Mouse (Mus musculus) adrenal gland, adult 10 weeks (tissue): Measurements from ENCODE around the gene Gpx1. TPM values are rescaled to one million over a fixed set of nuclear protein-coding genes. Genes with fewer than 3 reads are reported as not detected.

Experiments
- polyA plus RNA-seq: library from polyadenylated mRNA; stranded (reverse); fragments of 350-450 nt; fragmentation: Illumina TruSeq; extraction: RNeasy Lipid Tissue Mini Kit (QIAGEN cat#74804); gene quantifications from one replicate; pipeline ENCODE4 v1.2.3, GENCODE M21; 2014; ENCODE audit warnings: low read depth, low replicate concordance

Gene Gpx1
- 21.4 TPM for polyA plus RNA-seq

DNA sequence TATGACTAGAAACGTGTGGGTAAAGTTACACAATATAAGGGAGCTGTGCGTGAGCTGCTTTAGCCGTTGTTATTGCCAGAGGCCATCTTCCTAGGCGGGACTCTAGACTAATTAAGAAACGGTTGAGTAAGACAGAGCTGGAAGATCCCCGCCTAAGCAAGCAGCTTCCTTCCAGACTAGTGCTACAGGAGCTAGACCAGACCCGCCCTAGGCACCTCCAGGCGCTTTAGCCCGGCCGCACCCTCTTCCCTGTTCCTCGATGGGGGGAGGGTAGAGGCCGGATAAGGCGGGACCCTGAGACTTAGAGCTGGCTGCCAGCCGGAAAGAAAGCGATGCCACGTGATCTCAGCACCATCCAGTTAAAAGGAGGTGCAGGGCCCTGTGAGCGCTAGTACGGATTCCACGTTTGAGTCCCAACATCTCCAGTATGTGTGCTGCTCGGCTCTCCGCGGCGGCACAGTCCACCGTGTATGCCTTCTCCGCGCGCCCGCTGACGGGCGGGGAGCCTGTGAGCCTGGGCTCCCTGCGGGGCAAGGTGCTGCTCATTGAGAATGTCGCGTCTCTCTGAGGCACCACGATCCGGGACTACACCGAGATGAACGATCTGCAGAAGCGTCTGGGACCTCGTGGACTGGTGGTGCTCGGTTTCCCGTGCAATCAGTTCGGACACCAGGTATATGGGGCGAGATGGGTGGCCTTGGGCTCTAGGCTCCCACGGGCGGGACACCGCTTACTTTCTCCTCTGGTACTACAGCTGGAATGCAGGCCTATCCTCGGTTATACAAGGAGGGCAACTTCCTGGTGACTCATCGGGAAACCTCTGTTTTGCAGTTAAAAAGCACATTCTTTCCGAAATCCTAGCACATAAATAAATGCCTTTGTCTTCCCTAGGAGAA is at the start of gene Gpx1:
Gene Gpx1 (plus strand): TSS at position 18 of the 896 bp plus-strand sequence.

GRCm38 (mm10) chr9:108290016-108290750 is 48.5 kb upstream of the Gpx1 start, which contains the start of gene Nicn1:
Gene Nicn1 (plus strand): TSS chr9:108290429.

DNA sequence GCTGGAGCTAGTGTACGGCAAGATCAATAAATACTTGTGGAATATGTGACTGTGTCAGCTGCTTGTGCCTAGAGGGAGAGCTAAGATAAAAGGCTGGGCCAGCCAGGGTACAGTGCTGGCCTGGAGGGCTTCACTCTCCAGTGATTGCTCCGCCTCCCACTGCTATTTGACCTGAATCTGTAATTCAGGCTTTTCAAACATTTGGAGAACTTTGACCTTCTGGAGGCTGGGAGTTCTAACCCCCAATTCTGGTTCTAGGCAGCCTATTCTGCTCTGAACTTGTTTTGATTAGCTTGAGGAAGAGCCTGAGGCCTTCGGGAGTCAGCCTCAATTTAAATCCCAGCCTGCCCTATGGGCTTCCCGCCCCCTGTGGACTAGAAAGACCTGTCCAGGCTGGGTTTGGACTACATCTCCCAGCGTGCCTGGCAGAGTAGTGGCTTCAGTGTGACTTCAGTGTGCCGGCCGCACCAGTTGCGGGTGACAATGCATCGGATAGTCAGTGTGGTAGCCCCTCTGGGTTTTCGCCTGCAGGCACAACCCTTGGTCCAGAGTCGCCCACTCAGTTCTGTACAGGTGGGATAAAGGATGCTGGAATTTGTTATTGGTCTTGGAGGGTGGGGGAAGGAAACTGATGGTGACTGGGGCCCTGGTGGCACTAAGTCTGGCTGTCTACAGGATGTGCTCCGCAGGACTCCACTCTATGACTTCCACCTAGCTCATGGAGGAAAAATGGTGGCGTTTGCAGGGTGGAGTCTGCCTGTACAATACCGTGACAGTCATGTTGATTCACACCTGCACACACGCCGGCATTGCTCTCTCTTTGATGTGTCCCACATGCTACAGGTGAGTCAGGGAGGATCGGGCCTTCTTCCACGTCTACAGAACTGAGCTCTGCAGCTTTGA is 42.0 kb upstream of the Gpx1 start, which contains the start of gene Amt:
Gene Amt (plus strand): TSS at position 401 of the 903 bp plus-strand sequence.

GRCm38 (mm10) chr9:108305629-108306520 is 32.8 kb upstream of the Gpx1 start, which contains the start of the genes Rhoa and Tcta:
Gene Rhoa (plus strand): TSS chr9:108306129.
Gene Tcta (minus strand): TSS chr9:108306160.

GRCm38 (mm10) chr9:108347540-108348289 is 9.0 kb downstream of the Gpx1 start, which contains the start of gene Usp4:
Gene Usp4 (plus strand): TSS chr9:108347853.

Other genes starting within 250 kb of the Gpx1 start
- gene Apeh, start 244.3 kb upstream of the Gpx1 start, polyA plus RNA-seq: 40.2 TPM
- gene Bsn, start 148.5 kb upstream of the Gpx1 start, polyA plus RNA-seq: 0.35 TPM
- gene Dag1, start 74.9 kb upstream of the Gpx1 start, polyA plus RNA-seq: 56.8 TPM
- gene Nicn1, start 48.5 kb upstream of the Gpx1 start, polyA plus RNA-seq: 27.2 TPM
- gene Amt, start 42.0 kb upstream of the Gpx1 start, polyA plus RNA-seq: 0.82 TPM
- 620 TPM for gene Rhoa, start 32.8 kb upstream of the Gpx1 start, polyA plus RNA-seq
- gene Tcta, start 32.7 kb upstream of the Gpx1 start, polyA plus RNA-seq: 17.1 TPM
- 66.7 TPM for gene Usp4, start 8.9 kb downstream of the Gpx1 start, polyA plus RNA-seq
- 1.2 TPM for gene 1700102P08Rik, start 53.9 kb downstream of the Gpx1 start, polyA plus RNA-seq
- gene Ccdc36, start 89.6 kb downstream of the Gpx1 start, polyA plus RNA-seq: not detected
- gene BC048562, start 97.6 kb downstream of the Gpx1 start, polyA plus RNA-seq: not detected
- 6.2 TPM for gene Ccdc71, start 121.6 kb downstream of the Gpx1 start, polyA plus RNA-seq
- gene Klhdc8b, start 122.7 kb downstream of the Gpx1 start, polyA plus RNA-seq: 1.5 TPM
- 6.8 TPM for gene Lamb2, start 140.8 kb downstream of the Gpx1 start, polyA plus RNA-seq
- gene Usp19, start 151.7 kb downstream of the Gpx1 start, polyA plus RNA-seq: 18.4 TPM
- gene Qars, start 168.8 kb downstream of the Gpx1 start, polyA plus RNA-seq: 95.6 TPM
- 57.8 TPM for gene Qrich1, start 177.9 kb downstream of the Gpx1 start, polyA plus RNA-seq
- gene Impdh2, start 221.4 kb downstream of the Gpx1 start, polyA plus RNA-seq: 26.3 TPM
- gene Ndufaf3, start 228.5 kb downstream of the Gpx1 start, polyA plus RNA-seq: 4.5 TPM
- 2.9 TPM for gene Dalrd3, start 231.0 kb downstream of the Gpx1 start, polyA plus RNA-seq
- 6.2 TPM for gene Wdr6, start 239.8 kb downstream of the Gpx1 start, polyA plus RNA-seq